Mouse (Mus musculus) MEL (cell line): ENCODE results near the gene Uqcr11.

Source experiments
- CTCF ChIP-seq, 3 experiments: IDR thresholded peaks in 2 of 3; conservative IDR thresholded peaks in 1 of 3; 2 replicates each; pipeline ENCODE4 v1.5.1; 2011 to 2012; ENCODE audit warnings: low read length in 3 of 3, low read depth in 2 of 3, mild to moderate bottlenecking in 2 of 3, improper control_type of control experiment in 1 of 3, inconsistent platforms in 1 of 3, mixed read lengths in 1 of 3, moderate library complexity in 1 of 3; ENCODE audit not compliant: control insufficient read depth in 1 of 3, insufficient read depth in 1 of 3, poor library complexity in 1 of 3, severe bottlenecking in 1 of 3
- EP300 ChIP-seq, 2 experiments: IDR thresholded peaks; 2 replicates each; pipeline ENCODE4 v1.6.1; 2011; ENCODE audit warnings: improper control_type of control experiment in 2 of 2, low read length in 2 of 2, low read depth in 1 of 2, mild to moderate bottlenecking in 1 of 2
- GATA1 ChIP-seq: IDR thresholded peaks from 2 replicates; pipeline ENCODE4 v1.6.1; 2011; ENCODE audit warnings: low read depth, low read length, improper control_type of control experiment
- MAZ ChIP-seq: IDR thresholded peaks from 2 replicates; pipeline ENCODE4 v1.6.1; 2012; ENCODE audit warnings: low read depth, mild to moderate bottlenecking, inconsistent platforms, low read length, improper control_type of control experiment
- MEF2A ChIP-seq: IDR thresholded peaks from 2 replicates; pipeline ENCODE4 v1.6.1; 2014; ENCODE audit warnings: low read depth, mild to moderate bottlenecking, inconsistent platforms, low read length, improper control_type of control experiment; ENCODE audit not compliant: poor library complexity, insufficient replicate concordance, severe bottlenecking; ENCODE audit errors: extremely low read depth
- MYB ChIP-seq: IDR thresholded peaks from 2 replicates; pipeline ENCODE4 v1.6.1; 2011; ENCODE audit warnings: mild to moderate bottlenecking, low read depth, low read length, improper control_type of control experiment
- MYC ChIP-seq: IDR thresholded peaks from 2 replicates; pipeline ENCODE4 v1.6.1; 2011; ENCODE audit warnings: low read depth, mild to moderate bottlenecking, low read length, improper control_type of control experiment, moderate library complexity
- NRF1 ChIP-seq: IDR thresholded peaks from 2 replicates; pipeline ENCODE4 v1.6.1; 2014; ENCODE audit warnings: low read depth, mild to moderate bottlenecking, inconsistent platforms, low read length, improper control_type of control experiment, moderate library complexity; ENCODE audit not compliant: poor library complexity, insufficient read depth, severe bottlenecking
- POLR2A ChIP-seq, 2 experiments: IDR thresholded peaks; 2 replicates each; pipeline ENCODE4 v1.6.1; 2011 to 2012; ENCODE audit warnings: low read length in 2 of 2, mild to moderate bottlenecking in 2 of 2, control low read depth in 1 of 2, improper control_type of control experiment in 1 of 2, low read depth in 1 of 2, moderate library complexity in 1 of 2; ENCODE audit not compliant: control insufficient read depth in 1 of 2, insufficient read depth in 1 of 2, poor library complexity in 1 of 2
- POLR2AphosphoS2 ChIP-seq: IDR thresholded peaks from 2 replicates; pipeline ENCODE4 v1.6.1; 2011; ENCODE audit warnings: low read length, improper control_type of control experiment
- TBP ChIP-seq: IDR thresholded peaks from 2 replicates; pipeline ENCODE4 v1.8.0; 2011; ENCODE audit warnings: low read depth, low read length, improper control_type of control experiment
- USF2 ChIP-seq, 2 experiments: IDR thresholded peaks; 2 replicates each; pipeline ENCODE4 v1.6.1; 2011 to 2012; ENCODE audit warnings: improper control_type of control experiment in 2 of 2, low read length in 2 of 2, borderline replicate concordance in 1 of 2, inconsistent platforms in 1 of 2, low read depth in 1 of 2, mild to moderate bottlenecking in 1 of 2; ENCODE audit not compliant: insufficient read depth in 1 of 2
- ZKSCAN1 ChIP-seq: IDR thresholded peaks from 2 replicates; pipeline ENCODE4 v1.6.1; 2012; ENCODE audit warnings: low read depth, mild to moderate bottlenecking, inconsistent platforms, low read length, improper control_type of control experiment, moderate library complexity
- ZNF384 ChIP-seq: IDR thresholded peaks from 2 replicates; pipeline ENCODE4 v1.6.1; 2012; ENCODE audit warnings: low read depth, mild to moderate bottlenecking, inconsistent platforms, low read length, improper control_type of control experiment

DNA sequence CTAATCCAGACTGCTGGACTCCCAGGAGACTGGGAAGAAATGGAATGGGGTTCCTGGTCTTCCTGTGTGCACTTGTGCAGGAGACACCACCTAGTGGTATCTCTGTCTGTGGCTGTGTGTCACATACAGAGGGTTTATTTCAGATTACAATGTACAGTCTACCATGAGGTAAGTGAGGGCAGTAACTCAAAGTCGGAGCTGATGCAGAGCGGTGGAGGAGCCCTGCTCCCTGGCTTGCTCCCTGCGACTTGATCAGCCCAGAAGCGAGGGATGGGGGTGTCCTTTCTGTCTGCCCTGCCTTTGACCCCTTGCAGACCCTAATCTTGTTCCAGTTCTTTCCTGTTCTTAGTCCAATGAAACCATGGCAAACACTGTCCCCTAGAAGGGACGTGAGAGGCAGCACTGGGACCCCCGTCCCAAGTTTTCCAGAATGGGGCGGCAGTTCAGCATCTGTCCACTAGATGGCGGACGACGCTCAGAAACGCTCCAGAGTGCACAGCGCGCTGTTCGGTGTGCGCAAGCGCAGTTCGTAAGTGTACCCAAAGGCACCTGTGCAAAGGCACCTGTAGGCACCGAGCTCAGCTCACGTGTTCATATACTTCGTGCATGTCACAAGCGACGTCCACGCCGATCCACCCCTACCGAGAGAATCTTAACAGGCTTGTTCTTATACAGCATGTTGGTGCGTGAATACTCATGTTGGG lies 39.4 kb upstream of the Uqcr11 start:
- TF ChIP-seq NRF1 (peak; percentile 75), MAZ (no peak), ZKSCAN1 (no peak), EP300 (IDR thresholded peaks at IDR 0.05; ENCODE audit: low read depth in 1 of 2, low read length in 2 of 2) (no peak), POLR2A (IDR thresholded peaks at IDR 0.05; ENCODE audit: control insufficient read depth in 1 of 2, insufficient read depth in 1 of 2, low read depth in 1 of 2, low read length in 2 of 2, poor library complexity in 1 of 2) (no peak), CTCF (IDR thresholded peaks at IDR 0.05 in 2 of 3, conservative IDR thresholded peaks at IDR 0.05 in 1 of 3; ENCODE audit: control insufficient read depth in 1 of 3, insufficient read depth in 1 of 3, low read depth in 2 of 3, low read length in 3 of 3, poor library complexity in 1 of 3, severe bottlenecking in 1 of 3) (peak; percentile 95 to 99 (median 96)), POLR2AphosphoS2 (no peak), USF2 (IDR thresholded peaks at IDR 0.05; ENCODE audit: borderline replicate concordance in 1 of 2, insufficient read depth in 1 of 2, low read depth in 1 of 2, low read length in 2 of 2) (no peak), ZNF384 (no peak), MEF2A (no peak), MYC (0 out of 2 replicates have a peak, but pooled peaks have one; percentile 36), TBP (0 out of 2 replicates have a peak, but pooled peaks have one; percentile 19), GATA1 (no peak), MYB (no peak)
